Mouse (Mus musculus): ENCODE data around the gene Gja8.
A peak's percentile ranks its signal among the peaks of the same experiment; 100 is the strongest.

The Gja8 gene

DNA sequence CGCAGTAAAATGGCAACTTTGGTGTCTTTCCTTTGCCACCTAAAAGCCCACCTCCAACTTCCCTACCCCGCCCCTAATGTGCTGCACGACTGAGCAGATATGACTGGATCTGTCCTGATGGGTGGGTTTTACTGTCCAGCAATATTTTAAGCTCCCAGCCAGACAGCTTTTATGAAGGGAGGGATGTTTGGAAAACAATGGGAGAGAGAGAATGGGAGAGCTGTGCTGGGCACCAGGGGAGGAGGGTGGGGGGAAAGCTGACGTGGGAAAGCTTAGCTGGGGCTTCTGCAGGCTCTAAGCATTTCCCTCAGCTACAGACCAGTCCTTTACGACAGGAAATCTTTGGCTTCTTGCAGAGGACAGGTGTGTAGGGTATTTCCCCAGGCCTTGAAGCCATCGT, at the start of gene Gja8:
Gja8 (minus strand) TSS at position 101 of the 400 bp plus-strand sequence.
- DNase-seq (ENCODE audit: low spot score) = no peak

DNA sequence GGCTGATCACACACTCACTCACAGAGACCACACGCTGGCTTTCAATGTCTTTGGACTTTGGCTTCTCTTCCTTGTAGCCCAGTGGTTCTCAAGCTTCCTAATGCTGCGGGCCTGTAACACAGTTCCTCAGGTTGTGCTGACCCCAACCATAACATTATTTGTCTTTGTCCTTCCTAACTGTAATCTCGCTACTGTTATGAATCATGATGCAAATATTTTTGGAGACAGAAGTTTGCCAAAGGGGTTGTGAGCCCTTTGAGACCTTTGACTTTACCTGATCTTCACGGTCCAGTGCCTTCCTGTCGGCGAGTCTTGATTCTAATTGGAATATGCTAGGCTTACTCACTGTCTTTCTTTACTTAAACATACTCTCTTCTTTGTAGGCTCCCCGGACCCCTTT, 48.6 kb upstream of the Gja8 start:
- DNase-seq (ENCODE audit: low spot score) = no peak

DNA sequence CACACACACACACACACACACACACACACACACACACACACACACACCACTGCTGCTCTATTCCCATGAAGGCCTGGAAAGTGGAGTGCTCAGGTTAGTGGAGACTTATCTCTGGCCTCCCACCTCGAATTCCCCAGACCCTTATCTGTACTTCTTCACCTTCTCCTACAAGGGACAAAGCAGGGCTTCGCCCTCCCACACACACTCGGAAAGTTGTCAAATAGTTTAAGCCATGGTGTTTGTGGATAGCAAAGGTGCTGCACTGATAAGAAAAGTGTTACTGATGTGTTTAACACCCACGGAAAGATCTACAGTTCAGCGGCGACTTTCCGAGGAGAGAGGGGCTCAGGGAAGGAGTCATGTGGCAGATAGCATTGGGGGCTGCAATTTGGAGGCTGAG, 45.2 kb upstream of the Gja8 start:
- DNase-seq (ENCODE audit: low spot score) = no peak

DNA sequence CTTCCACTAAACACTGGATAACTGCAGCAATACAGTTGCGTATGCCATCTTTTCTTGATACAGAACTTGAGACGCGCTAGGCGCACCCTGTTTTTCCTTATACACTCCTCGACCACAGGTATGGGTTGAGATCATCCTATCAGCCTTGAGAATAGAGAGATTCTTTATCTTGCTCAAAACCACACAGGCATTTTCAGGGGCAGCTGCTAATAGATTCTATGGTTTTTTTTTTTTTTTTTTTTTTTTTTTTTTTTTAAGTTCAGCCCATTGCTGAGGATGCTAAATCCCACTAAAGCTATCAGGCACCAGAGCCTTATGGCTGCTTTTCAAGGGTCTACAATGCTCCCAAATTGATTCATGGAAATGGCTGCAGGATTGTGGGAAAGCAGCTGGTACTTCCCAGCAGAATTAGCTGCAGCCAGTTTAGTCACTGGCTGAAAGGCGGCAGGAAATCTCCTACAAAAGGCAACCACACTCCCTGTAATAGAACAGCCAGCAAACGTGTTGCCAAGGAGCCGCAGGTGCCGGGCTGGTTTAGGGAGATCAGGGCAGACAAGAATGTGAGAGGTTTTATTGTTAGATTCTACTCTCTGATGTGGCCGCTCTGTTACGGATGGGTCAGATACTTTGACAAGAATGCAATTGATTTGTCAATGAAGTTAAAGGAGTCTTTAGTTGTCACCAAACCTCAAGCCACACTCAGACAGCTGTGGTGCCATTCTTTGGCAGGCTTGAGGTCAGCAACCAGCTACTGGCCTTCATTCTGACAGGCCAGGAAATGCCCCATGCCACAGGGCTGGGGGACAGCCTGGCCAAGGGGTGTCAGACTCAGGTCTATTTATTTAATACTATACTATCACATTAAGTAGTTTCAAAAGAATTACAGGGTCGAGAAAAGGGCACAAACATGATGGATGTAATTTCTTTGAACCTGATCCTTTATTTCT, 37.5 kb upstream of the Gja8 start:
- DNase-seq (ENCODE audit: low spot score) = no peak

DNA sequence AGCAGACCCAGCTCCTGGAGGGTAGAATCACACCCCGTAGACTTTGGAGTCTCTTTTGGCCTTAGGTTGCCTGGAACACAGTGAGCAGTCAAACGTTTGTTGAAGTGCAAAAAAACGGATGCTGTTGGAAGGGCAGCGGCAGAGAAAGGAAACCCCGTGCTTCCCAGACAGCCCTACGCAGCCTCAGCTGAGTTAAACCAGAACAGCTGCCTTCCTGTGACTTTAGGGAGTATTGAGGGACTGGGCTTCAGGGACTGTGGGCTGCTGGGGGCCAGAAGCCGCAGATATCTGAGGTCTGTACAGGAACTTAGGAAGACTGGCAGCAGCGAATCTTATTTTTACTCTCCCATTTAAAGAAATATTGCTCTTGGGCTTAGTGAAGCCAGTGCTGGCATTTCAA, 34.8 kb upstream of the Gja8 start:
- DNase-seq (ENCODE audit: low spot score) = no peak

DNA sequence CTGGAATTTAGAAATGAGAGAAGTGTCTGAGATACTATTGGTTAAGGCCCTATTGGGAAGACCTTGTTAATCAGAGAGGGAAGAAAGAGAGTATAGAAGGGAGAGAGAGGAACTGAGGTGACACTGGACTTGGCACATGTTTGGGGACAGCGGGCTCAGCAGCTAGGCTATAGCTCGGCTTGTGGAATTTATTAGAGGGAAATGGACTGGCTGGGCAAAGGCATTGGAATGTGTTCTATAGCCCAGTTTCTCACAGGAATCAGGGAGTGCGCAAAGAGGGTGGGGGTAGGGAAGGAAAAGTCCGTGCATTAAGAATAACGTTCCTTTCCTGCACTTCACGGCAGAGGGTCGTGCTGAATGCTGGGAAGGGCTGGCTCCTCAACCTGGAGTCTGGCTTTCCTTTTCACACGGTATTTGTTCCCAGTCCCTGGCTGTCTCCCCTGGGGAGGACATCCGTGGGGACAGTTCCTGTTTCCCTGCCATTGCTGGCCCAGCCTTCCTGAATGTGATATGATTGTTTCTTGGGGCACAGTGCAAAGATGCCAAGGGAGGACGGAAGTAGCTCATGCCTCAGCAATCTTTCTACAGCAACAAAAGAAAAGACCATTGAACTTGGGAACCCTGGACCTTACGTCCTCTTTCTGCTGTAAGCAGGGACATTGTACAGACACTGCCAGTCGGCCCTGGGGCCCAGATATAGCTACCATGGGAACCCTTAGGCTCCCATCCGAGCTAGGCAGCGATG, 27.8 kb upstream of the Gja8 start:
- DNase-seq (ENCODE audit: low spot score) = no peak

DNA sequence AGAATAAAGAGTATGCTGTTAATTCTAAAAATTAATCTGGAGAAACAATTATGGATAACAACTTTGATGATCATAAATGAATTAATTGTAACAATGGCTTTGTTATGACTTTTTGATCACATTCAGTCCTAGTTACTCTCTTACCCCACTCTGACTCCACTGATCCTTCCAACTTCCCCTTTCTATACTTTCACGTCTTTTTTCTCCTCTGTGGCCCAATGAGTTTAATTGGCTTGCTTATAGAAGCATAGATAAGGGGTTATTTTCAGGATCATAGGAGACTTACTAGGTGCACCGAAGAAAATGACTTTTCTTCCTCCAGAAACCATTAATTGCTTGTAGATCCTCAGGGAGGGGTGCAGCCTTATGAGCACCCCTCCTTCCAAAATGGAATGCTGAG, 16.9 kb upstream of the Gja8 start:
- DNase-seq (ENCODE audit: low spot score) = no peak

DNA sequence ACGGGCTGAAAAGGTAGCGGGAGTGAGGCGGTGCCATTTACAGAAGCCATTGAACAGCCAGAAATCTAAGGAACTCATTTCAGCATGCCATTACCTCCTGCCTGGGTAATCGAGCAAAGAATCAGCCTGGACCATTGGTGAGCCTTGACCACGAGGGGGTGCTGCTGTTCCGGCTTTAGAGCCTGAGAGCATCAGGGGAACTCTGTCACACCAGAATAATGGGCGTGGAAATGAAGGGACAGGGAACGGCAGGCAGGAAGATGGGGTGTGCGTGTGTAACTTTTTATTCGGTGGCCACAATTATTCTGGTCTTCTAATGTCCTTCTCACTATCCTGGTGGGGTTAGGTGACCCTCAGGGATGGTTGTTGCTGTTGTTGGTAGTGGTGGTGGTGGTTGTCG, 12.9 kb upstream of the Gja8 start:
- peak; percentile 86 for DNase-seq (ENCODE audit: low spot score)

DNA sequence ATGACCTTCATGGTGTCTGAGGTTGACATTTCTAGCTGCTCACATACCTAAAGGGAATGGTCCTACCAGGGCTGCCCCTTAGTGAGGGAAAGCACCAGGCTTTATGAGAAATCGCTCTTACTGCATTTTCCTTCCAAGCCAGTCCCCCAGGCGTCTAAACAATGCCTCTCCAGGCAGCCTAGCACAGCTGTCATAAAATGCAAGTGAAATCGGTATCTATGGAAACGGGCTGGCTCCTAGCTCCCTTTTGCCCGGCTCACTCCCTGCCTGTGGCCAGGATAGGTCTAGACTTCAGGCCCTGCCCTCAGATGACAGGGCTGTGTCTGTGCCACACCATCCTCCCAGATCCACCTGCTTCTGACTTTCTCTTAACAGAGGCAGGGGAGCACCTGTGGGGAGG, 11.8 kb upstream of the Gja8 start:
- no peak for DNase-seq (ENCODE audit: low spot score)

DNA sequence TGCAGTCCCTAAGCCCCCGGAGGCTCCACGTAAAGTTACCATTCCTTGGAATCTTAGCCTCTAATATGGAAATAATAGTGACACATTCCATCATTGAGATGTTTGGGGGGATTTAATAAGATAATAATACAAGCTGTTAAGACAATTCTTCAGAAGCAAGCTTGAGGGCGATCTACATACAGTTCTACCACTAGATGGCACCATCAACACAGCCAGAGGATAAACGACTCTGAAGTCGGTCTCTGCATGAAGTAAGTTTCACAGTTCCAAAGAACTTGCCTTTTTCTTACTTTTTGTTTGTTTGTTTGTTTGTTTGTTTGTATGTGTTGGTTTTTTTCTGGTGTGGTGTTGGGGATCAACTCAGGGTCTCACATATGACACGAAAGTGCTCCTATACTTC, 10.4 kb upstream of the Gja8 start:
- no peak for DNase-seq (ENCODE audit: low spot score)

DNA sequence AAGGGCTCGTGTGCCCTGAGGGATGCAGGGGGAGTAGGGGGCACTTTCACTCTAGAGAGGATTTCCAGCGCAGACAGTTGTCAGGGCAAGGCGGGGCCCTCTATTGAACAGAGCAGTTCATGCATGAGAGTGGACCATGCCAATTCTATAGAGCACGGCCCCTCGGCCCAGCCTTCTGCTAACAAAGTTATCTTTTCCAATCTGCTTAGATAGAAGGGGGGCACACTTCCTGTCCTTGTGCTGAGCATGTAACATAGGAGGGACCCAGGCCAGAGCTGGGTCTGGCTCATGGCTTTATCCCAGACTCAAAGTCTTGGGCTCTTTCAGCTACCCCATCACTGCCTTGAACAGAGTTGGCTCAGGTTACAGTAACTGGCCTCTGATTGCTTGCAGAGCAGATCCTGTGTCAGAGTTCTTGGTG, 5.5 kb upstream of the Gja8 start:
- DNase-seq (ENCODE audit: low spot score) = no peak

DNA sequence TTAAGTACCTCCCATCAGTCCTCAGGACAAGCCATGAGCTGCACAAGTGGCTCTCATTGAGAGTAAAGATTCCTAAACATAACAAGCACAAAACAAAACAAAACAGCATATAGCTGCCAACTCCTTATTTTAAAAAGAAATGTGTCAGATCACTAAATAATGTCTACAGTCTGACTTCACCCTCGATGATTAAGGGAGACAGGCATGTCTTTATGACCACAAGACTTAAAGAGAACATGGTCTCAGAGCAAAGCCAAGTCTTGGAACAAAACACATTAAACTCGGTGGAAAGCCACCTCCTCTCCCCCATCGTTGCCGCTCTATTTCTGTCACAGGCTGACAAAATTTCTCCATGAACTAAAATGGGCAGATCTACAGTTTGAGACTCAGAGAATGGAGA, 1.2 kb downstream of the Gja8 start:
- no peak for DNase-seq (ENCODE audit: low spot score)

DNA sequence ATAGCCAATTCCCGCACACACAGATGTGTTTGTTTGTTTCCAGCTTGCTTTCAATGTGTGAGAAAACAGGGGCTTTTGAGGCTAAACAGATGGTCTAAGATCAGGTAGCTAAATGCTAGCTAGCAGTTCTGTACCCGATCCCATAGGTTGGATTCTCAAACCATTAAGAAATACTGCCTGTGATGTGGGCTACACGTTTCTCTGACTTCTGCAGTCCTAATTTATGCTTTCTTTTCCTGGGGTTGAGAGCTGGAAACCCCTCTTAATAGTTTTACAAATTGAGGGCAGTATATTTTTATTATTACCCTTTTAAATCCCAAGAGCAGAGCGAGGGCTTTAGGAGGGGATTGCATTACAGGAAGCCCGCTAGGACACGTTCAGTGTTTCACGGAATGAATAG, 4.8 kb downstream of the Gja8 start:
- DNase-seq (ENCODE audit: low spot score) = no peak

DNA sequence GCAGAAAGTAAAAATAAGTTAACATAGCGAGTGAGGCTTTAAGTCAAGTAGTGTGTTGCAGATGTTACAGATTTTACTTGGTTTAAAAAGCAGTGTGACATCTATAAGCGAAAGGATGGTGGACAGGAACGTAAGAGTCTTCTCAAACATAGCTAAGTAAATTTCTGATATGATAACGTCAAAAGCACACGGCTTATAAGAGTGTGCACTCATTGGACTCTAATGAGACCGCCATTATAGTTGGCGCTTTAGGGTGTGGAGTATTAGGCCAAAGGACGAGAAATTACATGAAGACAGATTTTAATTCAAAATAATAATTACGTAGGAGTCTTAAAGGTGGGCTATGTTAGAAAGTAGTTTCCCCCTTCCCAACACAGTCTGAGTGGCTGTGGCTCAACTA, 20.2 kb downstream of the Gja8 start:
- no peak for DNase-seq (ENCODE audit: low spot score)

DNA sequence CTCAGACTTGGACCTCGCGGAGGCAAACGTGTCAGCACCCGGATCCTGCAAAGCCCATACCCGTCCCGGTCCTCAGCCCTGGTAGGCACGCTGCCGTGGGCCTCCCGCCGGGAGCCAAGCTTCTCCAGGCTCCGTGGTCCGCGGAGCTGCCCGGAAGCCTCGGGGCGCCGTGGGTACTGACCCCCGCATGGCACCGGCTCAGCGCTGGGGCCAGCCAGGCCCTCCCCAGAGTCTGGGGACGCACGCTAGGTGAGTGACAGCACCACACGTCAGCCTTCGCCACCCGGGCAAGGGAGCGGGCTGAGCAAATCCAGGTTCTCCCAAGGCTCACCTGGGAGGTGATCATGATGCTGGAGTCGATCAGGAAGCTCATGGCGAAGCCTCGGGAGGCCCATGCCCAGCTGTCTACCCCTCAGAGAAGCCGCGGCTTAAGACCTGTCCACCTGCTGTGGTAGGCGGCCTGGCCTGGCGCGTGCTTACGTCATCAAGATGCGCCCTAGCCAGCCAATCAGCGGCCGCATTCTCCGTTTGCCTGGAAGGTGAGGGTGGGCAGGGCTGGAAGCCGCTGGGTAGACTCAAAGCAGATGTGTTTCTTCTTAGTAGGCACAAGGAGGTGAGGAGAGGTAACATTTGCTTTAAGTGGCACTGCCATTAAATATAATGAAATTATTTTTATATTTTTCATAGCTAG, 20.8 kb downstream of the Gja8 start, which contains the start of gene Gpr89:
Gpr89 (minus strand) TSS at position 496 of the 691 bp plus-strand sequence.
- peak; percentile 95 for DNase-seq (ENCODE audit: low spot score)

DNA sequence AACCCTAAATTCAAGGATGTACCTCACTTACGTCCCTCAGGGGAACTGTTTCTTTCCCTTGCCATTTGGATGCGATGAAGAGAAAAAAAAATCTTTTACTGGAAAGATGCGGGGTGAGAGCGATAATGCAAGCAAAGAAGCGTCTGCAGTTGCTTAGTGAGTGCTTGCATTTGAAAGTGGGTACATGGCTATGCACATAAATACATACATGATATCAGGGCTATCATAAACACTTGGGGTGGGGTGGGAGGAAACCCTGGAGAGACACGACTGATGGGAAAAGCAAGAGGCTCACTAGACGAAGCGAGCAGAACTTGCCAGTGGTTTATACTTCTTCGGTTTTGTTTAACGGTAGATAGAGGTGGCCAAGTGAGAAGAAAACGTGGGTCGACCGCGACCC, 21.4 kb downstream of the Gja8 start, which contains the start of gene Gja5:
Gja5 (plus strand) TSS at position 301 of the 400 bp plus-strand sequence.
- DNase-seq (ENCODE audit: low spot score) = no peak

DNA sequence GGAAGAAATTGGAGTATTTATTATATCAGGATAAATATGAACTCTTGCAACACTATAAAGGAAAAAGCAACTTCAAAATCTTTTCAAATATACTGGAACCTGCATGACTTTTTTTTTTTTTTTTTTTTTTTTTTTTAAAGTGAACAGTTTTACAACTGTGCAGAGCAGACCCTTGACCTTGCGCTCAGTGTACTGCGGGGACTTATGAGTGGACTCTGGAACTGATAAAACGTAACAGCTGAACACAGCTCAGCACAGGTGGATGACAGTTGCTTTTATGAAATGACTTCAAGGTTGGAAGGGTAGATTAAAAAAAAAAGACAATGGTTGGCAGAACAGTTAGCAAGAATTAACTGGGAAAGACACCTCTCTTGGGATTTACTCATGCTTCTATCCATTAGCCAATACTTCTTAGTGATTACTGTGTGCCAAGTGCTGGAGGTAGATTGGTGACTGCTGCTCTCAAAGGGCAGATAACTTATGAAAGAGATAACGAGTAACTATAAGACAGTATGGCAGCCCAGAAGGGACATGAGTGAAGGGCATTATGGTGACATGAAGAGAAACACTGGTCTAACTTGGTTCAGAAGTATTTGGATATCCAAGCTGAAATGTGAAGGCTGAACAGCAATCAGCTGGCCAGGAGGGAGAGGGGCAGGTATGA, 23.4 kb downstream of the Gja8 start:
- no peak for DNase-seq (ENCODE audit: low spot score)

DNA sequence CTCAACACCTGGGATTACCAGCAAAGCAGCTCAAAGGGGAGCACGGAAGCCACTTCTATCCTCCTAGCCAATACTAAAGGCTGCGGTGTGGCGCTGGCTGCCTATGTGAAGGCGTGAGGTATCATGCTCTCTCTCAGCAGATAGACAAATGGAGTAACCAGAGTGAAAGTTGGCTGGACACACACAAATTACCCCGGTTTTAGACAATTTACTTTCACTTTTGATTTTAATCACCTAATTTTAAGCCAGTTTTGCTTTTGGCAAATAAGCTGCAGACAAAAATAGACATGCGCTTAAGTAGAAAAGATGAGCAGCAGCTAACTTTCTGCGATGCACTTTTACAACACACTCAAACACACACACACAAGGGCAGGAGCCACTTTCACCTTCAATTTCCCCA, 42.1 kb downstream of the Gja8 start:
- no peak for DNase-seq (ENCODE audit: low spot score)

DNA sequence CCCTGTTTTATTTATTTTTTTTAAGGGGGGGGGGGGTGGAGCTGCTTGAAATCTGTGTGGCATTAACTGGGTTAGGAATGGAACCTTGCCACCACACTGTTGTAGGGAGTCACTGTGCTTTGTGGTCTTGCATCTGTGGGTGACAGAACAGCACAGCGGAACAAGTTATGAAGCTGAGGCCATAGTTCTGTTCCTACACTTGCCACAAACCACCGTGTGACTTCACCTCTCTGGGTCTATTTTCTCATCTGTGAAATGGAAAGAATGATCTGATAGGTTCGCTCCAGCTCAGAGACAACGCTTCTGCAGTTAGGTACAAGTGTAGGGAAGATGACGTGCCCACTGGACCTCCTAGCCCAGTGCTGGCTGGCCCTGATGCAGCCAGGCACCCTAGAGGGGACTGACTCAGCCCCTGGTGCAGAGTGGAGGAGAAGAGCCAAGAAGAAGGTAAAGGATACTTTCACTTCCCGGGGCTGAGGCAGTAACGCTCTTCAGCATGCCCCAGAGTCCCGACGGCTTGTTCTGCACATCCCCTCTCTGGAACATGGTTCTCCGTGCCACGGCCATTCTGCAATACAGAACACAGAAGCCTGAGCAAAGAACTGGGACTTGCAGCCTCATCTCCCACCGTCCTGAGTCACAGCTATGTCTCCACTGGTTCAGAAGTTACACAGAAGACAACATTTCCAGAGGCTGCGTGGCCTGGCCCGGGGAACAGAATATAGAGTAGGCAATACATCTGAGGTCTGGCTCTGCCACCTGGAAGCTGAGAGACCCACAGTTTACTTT, 43.6 kb downstream of the Gja8 start:
- no peak for DNase-seq (ENCODE audit: low spot score)

DNA sequence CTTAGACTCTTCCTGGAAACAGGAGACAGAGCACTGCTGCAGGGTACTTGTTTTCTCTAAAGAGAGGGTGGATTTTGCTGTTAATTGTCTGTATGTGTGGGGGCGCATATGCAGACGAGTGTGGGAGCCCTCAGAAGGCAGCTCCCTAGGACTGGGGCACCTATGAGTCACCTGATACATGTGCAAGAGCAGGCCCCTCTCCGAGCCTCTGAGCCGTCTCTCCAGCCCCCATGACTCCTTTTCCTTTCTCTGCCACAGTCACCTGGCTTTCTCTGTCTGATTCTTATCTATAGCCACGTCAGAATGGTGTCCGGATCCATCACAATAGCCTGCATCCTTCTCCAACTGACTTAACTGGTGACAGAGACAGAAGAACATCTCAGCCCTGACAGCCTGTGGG, 44.3 kb downstream of the Gja8 start:
- no peak for DNase-seq (ENCODE audit: low spot score)

DNA sequence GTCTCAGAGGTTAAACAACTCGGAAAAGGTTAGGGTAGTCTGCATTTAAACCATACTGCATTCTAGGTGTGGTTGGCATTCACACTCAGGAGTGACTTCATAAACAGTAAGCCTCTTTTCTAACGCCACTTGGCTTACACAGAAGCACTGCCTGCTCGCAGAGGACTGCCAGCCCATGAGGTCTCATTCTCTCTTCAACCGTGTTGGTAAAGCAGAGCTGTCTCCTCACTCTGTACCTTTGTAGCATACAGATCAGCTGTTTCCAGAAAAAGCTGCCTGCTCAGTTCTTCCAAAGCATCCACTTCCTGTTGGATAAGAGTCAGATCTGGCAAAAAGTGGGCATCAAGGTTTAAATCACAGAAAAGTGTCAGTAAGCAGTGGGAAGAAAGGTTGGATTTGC, 45.4 kb downstream of the Gja8 start:
- DNase-seq (ENCODE audit: low spot score) = no peak
